Mouse (Mus musculus) stomach, postnatal 0 days (tissue): ENCODE measurements around the gene Mrpl23. TPM values are rescaled to one million over a fixed set of nuclear protein-coding genes. Genes with fewer than 3 reads are reported as not detected.

ENCODE experiments used
- ATAC-seq: fragments of 200-750 bp; cut with Nextera tagmentation; 2 replicates; pipeline ENCODE4 v1.8.0; 2017; ENCODE audit not compliant: low FRiP score, low TSS enrichment
- DNase-seq: peaks from one replicate; pipeline ENCODE4 v3.0.0-alpha.2; 2016; ENCODE audit warnings: low spot score
- H3K27ac ChIP-seq: fragments of 300-500 bp; sonication (generic); replicated peaks from 2 replicates; pipeline ENCODE4 v1.5.1; 2014; ENCODE audit warnings: mild to moderate bottlenecking, control low read depth
- H3K27me3 ChIP-seq: fragments of 300-500 bp; sonication (generic); 2 replicates; pipeline ENCODE4 v1.6.1; 2014; ENCODE audit warnings: low read length; ENCODE audit not compliant: control insufficient read depth, insufficient read depth
- H3K36me3 ChIP-seq: fragments of 300-500 bp; sonication (generic); 2 replicates; pipeline ENCODE4 v1.6.1; 2014; ENCODE audit warnings: low read length, mixed read lengths; ENCODE audit not compliant: control insufficient read depth, insufficient read depth
- H3K4me1 ChIP-seq: fragments of 300-500 bp; sonication (generic); replicated peaks from 2 replicates; pipeline ENCODE4 v1.6.1; 2014; ENCODE audit warnings: antibody characterized with exemption; ENCODE audit not compliant: control insufficient read depth, insufficient read depth
- H3K4me2 ChIP-seq: fragments of 300-500 bp; sonication (generic); replicated peaks from 2 replicates; pipeline ENCODE4 v1.6.1; 2014; ENCODE audit warnings: low read depth, mild to moderate bottlenecking, control low read depth, moderate library complexity
- H3K4me3 ChIP-seq: fragments of 300-500 bp; sonication (generic); 2 replicates; pipeline ENCODE4 v1.5.1; 2014; ENCODE audit warnings: low read depth, low read length, control low read depth
- H3K9ac ChIP-seq: fragments of 300-500 bp; sonication (generic); 2 replicates; pipeline ENCODE4 v1.6.1; 2014; ENCODE audit warnings: mild to moderate bottlenecking, low read length, control low read depth, mixed read lengths
- H3K9me3 ChIP-seq: fragments of 300-500 bp; sonication (generic); 2 replicates; pipeline ENCODE4 v1.6.1; 2016; ENCODE audit warnings: low read length; ENCODE audit not compliant: control insufficient read depth
- CTCF ChIP-seq: IDR thresholded peaks from 2 replicates; pipeline ENCODE4 v1.5.1; 2016; ENCODE audit warnings: antibody characterized with exemption, low read depth, mild to moderate bottlenecking, moderate library complexity
- EP300 ChIP-seq: optimal IDR thresholded peaks from 2 replicates; pipeline ENCODE3; 2016; ENCODE audit warnings: antibody characterized with exemption
- WGBS: fragments of 180-500 bp; shearing (Covaris S2); extraction: QIAGEN DNeasy Blood & Tissue Kit; methylation state at CpG from one replicate; pipeline ENCODE4 v1.1.7; 2014; 5-methylcytosine and 5-hydroxymethylcytosine counted together
- polyA plus RNA-seq: library from polyadenylated mRNA; unstranded; fragments of >200 nt; fragmentation: Nextera tagmentation; extraction: Ambion mirVana; gene quantifications from 2 replicates; pipeline ENCODE4 v1.2.1, GENCODE M21; 2015

The Mrpl23 gene
- polyA plus RNA-seq, 1 experiment from 2014 or later: 17.7 TPM

- H3K27ac ChIP-seq: peak overlapping the region; percentile 61; the same call in 1 of the 2 replicates
- H3K36me3 ChIP-seq: no peaks in the 10 kb centered on the region
- H3K9ac ChIP-seq: no peak overlapping the region
- H3K4me2 ChIP-seq: no peak overlapping the region
- no peak for DNase-seq
- no peaks in the 10 kb centered on the region; the same call in 1 of the 2 replicates for H3K4me1 ChIP-seq
- no peaks in the 10 kb centered on the region for H3K27me3 ChIP-seq
- ATAC-seq: no peak
- WGBS: 66% methylated on average over 5 of the region's 5 CpGs
- TF ChIP-seq CTCF (peak; percentile 61), EP300 (no peak)
- no peaks in the 10 kb centered on the region for H3K9me3 ChIP-seq
- no peak overlapping the region for H3K4me3 ChIP-seq
Observed at GRCm38 (mm10) chr7:142579069-142579468, 46.6 kb downstream of the Mrpl23 start.

DNA sequence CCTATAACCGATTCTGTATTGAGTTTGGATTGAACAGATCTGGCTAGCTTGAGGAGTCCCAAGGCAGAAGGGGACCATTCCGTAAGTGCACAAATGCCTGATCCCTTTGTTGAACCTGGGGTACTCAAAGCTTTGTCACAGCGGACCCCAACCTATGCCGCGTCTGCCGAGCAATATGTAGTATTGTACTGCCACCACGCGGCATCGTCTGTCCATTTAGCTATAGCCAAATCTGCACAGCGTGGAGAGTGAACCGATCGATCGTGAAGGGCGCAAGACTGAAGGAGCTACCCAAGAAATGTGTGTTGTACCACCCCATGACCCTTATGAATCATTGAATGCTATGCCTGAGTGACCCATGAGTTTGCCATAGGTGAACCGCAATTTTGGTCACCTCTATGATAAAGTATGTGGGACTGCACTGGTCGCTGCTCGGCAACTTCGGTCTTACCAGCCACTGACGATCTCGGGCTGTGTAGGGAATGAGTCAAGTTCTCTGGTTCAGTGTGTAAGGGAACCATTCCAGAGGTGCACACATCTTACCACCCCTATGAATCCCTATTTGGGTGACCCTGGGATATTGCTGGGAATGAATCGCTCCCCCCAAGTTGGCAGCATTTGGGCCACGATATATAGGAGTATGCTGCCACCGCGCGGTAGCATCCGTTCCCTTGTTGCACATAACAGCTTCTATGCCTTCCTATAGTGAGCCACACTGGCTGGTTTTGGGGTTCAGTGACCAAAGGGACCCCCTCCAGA, 47.8 kb downstream of the Mrpl23 start:
- Histone ChIP-seq H3K9ac (no peak overlapping the region), H3K27me3 (no peaks in the 10 kb centered on the region), H3K36me3 (no peaks in the 10 kb centered on the region), H3K4me3 (peak overlapping the region; percentile 26), H3K4me2 (peak overlapping the region; percentile 60), H3K27ac (no peak overlapping the region), H3K9me3 (no peaks in the 10 kb centered on the region), H3K4me1 (no peaks in the 10 kb centered on the region)
- WGBS: 46% methylated on average over 26 of the region's 26 CpGs
- ATAC-seq (no peak), DNase-seq (peak; percentile 58)
- TF ChIP-seq EP300: no peak
- peak; percentile 77 for TF ChIP-seq CTCF

DNA sequence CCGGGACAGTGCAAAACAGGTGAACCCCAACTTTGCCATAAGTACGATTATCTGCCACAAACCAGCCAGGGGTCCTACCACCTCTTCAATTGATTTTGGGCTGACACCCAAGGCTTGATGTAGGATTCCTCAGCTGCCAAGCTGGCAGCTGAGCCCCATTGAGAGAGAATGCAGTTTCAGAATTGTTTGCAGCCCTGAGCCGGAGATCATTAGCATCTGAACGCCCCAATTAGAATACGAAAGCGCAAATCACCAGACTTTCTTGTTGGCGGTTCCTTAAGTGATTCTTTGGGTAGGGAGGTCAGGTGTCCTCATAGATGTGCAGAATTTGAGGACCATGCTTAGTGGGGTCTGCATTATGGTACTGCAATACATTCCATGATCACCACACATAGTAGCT, 48.7 kb downstream of the Mrpl23 start:
- Histone ChIP-seq H3K9me3 (no peaks in the 10 kb centered on the region), H3K9ac (no peak overlapping the region), H3K4me1 (no peaks in the 10 kb centered on the region), H3K4me2 (no peak overlapping the region), H3K4me3 (no peak overlapping the region), H3K27me3 (no peaks in the 10 kb centered on the region), H3K27ac (no peak overlapping the region), H3K36me3 (no peaks in the 10 kb centered on the region)
- no peak for TF ChIP-seq EP300
- no peak for TF ChIP-seq CTCF
- DNase-seq: no peak
- ATAC-seq: no peak
- 66% methylated on average over 7 of the region's 7 CpGs for WGBS

- H3K36me3 ChIP-seq: no peaks in the 10 kb centered on the region
- ATAC-seq: no peak
- no peaks in the 10 kb centered on the region for H3K9me3 ChIP-seq
- peak; percentile 56 for DNase-seq
- H3K4me3 ChIP-seq: no peak overlapping the region; the same call in 1 of the 2 replicates
- peak overlapping the region; percentile 45 for H3K4me2 ChIP-seq
- no peak overlapping the region for H3K9ac ChIP-seq
- H3K4me1 ChIP-seq: no peaks in the 10 kb centered on the region
- no peak overlapping the region for H3K27ac ChIP-seq
- H3K27me3 ChIP-seq: no peaks in the 10 kb centered on the region
- 48% methylated on average over 20 of the region's 20 CpGs for WGBS
- no peak for TF ChIP-seq EP300
- TF ChIP-seq CTCF: peak; percentile 73
Observed at GRCm38 (mm10) chr7:142581656-142582228, 49.3 kb downstream of the Mrpl23 start.

DNA sequence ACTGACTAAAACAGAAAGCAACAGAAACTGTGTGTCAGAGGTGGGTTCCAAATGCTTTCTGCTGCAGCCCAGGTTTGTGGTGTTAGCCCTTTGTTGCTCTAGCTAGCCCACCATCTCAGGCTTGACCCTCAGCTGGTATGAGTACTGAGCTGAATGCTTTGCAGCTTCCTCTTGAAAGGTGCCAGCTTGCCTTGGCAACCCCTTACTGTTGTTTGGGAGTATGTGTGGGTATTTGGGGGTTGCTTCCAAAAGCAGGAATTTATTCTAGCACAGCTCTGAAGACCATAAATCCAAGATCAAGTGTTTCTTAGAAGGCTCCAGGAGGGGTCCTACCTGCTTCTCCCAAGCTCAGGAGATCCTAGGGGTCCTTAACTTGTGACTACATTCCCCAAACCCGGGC, 52.4 kb downstream of the Mrpl23 start:
- no peak overlapping the region for H3K9ac ChIP-seq
- ATAC-seq: no peak
- 38% methylated on average over 1 of the region's 1 CpGs for WGBS
- no peaks in the 10 kb centered on the region for H3K9me3 ChIP-seq
- H3K27me3 ChIP-seq: no peaks in the 10 kb centered on the region
- no peak for DNase-seq
- no peak overlapping the region for H3K27ac ChIP-seq
- no peaks in the 10 kb centered on the region for H3K4me1 ChIP-seq
- no peak overlapping the region for H3K4me2 ChIP-seq
- no peaks in the 10 kb centered on the region for H3K36me3 ChIP-seq
- no peak for TF ChIP-seq CTCF
- no peak for TF ChIP-seq EP300
- H3K4me3 ChIP-seq: no peak overlapping the region

GRCm38 (mm10) chr7:142585890-142586289, 53.4 kb downstream of the Mrpl23 start:
- WGBS: 69% methylated on average over 3 of the region's 3 CpGs
- Histone ChIP-seq H3K4me2 (no peak overlapping the region), H3K9ac (no peak overlapping the region), H3K27me3 (no peaks in the 10 kb centered on the region), H3K27ac (no peak overlapping the region), H3K36me3 (no peaks in the 10 kb centered on the region), H3K9me3 (no peaks in the 10 kb centered on the region), H3K4me1 (no peaks in the 10 kb centered on the region), H3K4me3 (no peak overlapping the region)
- TF ChIP-seq EP300: no peak
- TF ChIP-seq CTCF: no peak
- ATAC-seq (no peak), DNase-seq (no peak)
